Mouse (Mus musculus): Measurements from ENCODE around the gene Oit3. TPM values are rescaled to one million over a fixed set of nuclear protein-coding genes. Genes with fewer than 3 reads are reported as not detected.

The Oit3 gene
- total RNA-seq, 2 experiments from 2014 or later = 0.54 to 0.89 TPM

Other genes with a start within 250 kb of the Oit3 start
- gene Sept10, start 219.9 kb downstream of the Oit3 start, total RNA-seq (2021) = 10 to 100 TPM; 26.8 to 30.4 TPM
- 1 to 10 TPM; 2.6 to 2.9 TPM for gene Sowahc, start 219.8 kb downstream of the Oit3 start, total RNA-seq (2021)
- gene P4ha1, start 118.5 kb downstream of the Oit3 start, total RNA-seq (2021) = 10 to 100 TPM; 34.4 to 37.9 TPM
- 100 to 1,000 TPM; 112 to 119 TPM for gene Gm10273, start 46.1 kb downstream of the Oit3 start, total RNA-seq (2021)
- gene Pla2g12b, start 38.1 kb downstream of the Oit3 start, total RNA-seq (2021) = under 1 TPM in 1 of 2 experiments, not detected in 1; 0.34 TPM
- not detected for gene Gm10322, start 174.3 kb upstream of the Oit3 start, total RNA-seq (2021)
- 10 to 100 TPM; 63.1 to 65.2 TPM for gene Mcu, start 174.9 kb upstream of the Oit3 start, total RNA-seq (2021)

Measured in gastrocnemius, postnatal 10 days (tissue).